Mouse (Mus musculus) G1E-ER4 (cell line): ENCODE measurements around the gene Il1rl2. TPM values are rescaled to one million over a fixed set of nuclear protein-coding genes. Genes with fewer than 3 reads are reported as not detected.

ENCODE experiments used
- GATA1 ChIP-seq: IDR thresholded peaks from one replicate; pipeline ENCODE4 v1.8.0; 2012; ENCODE audit warnings: low read length, inconsistent platforms
- polyA plus RNA-seq: library from polyadenylated mRNA; stranded (reverse); fragments of >175 nt; gene quantifications from 2 replicates; pipeline ENCODE4 v1.2.3, GENCODE M21; 2012

The Il1rl2 gene
- polyA plus RNA-seq, 1 experiment, result not detected

DNA sequence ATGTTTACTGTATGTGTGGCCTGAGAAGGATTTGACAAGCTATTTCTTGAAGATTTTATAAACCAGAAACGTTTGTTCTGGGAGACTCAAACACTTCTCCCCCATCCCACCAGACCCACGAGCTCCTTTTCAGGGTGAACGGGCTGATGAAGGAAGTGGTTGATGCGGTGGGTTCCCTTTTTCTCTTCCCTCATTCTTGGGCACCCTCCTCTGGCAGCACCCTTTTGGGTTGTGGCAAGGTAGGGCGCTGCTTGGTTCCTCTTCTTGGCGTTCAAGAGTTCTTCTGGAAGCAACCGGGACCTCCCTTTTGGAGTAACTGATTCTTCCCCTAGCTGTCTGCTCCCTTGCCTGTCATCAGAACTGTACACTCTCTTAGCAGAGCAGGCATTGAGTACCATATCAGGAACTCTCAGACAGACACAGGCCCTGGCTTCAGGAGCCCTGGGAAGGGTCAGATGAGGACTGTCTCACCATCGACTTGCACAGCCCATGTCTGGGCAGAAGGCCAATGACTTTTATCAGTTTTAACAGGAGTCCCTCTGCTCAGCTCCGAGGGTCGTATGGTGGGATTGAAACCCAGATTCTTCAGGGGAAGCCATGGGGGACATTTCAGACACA is 31.6 kb downstream of the Il1rl2 start:
- no peak for TF ChIP-seq GATA1

DNA sequence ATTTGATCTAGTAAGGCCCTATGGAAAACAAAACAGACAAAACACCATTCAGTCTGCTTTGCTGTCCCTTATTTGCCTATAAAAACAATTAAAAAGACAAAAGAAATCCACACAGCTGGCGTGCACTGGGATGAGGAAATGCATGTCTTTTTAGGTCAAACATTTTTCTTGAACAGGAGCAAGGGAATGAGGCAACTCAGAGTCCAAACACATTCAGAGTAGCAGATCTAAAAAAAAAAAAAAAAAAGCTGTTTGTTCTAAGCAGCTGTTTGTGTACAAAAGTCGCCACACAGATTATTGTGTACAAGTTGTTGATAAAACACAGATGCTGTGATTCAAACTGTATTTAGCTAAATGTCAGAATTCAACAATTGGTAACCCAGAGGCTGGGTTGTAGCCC is 33.5 kb downstream of the Il1rl2 start:
- no peak for TF ChIP-seq GATA1

DNA sequence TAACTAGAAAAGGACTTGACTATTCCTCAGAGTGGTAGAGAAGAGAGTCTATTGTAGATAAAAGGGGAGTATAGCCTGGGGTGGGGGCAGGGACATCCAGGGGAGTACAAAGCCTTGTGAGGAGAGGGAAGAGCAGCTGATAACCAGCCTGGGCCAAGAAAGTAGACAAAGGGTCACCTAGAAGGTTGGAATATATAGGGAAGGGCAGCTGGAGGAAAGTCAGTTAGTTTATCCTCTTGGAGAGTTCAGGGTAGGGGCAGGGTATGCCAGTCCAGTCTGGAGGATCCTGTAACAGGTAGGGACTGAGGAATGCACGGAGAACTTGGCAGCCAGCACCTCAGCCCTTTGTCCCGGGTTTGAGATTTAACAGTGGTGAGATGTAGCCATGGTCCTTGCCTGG is 33.9 kb downstream of the Il1rl2 start:
- TF ChIP-seq GATA1, result no peak

DNA sequence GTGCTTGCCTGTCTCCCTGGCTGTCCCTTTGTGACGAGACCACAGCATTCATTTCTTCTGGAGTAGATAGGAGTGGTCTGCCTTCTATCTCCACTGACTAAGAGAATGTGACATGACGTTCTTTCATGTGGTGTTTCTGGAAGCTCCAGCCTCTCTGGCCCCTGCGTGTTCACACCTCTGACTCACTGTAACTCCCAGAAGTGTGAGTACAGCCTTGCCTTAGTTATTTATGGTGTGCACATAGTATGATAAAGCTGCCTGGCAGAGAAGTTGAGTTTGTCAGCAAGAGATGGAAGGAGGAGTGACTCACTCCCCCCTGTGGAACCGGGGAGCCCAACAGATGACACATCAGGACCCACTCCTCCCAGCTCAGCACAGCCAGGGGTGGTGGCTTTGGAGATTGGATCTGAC is 34.4 kb downstream of the Il1rl2 start:
- TF ChIP-seq GATA1, result no peak

DNA sequence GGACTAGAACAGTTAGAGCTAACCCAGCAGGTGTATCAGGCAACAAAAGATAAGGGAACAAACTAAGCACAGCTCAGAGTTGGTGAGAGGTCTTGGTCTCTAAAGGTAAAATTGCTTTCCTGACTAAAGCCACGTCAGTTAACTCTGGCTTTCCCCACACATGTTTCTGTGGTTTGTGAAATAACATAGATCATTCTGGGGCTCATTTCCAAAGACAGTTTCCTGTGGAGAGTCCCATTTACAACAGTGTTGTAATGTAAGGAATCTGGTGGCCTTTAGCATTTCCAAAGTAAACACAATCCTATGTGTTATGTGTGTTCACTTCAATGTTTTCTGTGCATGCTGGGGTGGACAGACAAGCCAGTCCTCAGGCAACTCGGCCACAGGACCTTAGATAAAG is 35.3 kb downstream of the Il1rl2 start:
- no peak for TF ChIP-seq GATA1

DNA sequence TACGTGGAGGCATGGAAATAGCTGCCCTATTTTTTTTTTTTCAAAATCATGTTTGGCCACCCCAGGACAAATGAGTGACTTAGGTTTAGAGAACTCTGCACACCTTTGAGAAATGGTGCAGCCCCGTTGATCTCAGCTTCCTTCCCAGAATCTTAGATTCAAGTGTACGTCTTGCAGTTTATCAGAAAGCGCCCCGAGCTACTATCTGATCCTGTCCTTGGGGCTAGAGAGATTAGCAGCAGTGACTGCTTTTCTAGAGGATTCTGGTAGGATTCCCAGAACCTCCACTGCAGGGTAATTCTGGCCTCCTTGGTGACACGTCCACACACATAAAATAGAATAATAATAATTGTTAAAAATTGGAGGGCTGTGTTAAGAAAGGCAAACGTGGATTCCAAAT is 36.6 kb downstream of the Il1rl2 start:
- no peak for TF ChIP-seq GATA1

DNA sequence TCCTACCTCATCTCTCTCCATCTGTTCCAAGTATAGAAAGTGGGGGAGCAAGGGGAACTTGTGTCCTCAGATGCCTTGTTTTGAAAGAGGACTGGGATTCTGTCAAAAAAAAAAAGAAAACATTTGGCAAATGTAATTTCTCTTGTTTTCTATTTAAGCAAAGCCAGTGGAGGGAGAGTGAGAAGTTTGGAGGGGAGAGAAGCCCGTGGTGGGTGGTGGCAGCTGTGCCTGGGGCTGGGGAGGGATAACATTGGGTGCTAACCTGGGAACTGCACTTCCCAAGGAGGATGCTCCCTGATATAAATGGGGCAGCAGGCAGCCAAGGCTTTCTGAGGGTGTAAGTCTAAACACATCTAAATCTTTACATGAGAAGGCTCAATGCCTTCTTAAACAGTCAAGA is 37.2 kb downstream of the Il1rl2 start:
- no peak for TF ChIP-seq GATA1

DNA sequence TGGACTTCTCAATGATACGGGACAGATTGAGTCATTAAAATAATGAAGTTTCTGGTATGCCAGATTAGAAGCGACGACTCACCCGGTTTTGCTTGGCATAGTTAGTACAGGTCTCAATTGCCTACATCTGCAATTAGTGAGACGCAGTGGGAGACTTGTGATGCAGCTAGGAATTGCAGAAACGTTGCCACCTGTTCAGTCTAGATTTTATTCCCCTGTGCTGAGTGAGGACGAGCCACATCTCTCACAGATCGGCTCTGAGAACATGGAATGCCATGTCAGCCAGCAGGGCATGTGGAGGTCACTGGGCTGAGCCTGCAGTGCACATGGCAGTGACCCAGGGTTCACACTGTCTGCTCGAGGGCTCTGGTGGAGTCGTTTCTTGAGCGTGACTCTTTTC is 38.4 kb downstream of the Il1rl2 start:
- TF ChIP-seq GATA1, result no peak

DNA sequence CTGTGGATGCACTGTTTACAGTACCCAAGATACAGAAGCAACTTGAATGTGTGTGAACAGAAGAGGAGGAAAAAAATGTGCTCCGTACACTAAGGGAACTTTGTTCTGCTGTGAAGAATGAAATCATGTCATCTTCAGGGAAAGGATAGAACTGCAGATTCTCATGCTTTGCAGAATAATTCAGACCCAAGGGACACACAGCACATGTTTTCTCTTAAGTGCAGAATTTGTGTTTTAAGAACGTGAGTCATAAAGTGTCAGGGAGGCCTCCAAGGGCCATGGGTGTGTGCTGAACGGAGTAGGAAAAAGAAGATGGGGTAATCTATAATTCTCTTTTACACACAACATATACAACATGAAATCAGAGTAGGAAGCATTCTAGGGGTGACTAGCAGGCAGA is 48.5 kb downstream of the Il1rl2 start:
- no peak for TF ChIP-seq GATA1

DNA sequence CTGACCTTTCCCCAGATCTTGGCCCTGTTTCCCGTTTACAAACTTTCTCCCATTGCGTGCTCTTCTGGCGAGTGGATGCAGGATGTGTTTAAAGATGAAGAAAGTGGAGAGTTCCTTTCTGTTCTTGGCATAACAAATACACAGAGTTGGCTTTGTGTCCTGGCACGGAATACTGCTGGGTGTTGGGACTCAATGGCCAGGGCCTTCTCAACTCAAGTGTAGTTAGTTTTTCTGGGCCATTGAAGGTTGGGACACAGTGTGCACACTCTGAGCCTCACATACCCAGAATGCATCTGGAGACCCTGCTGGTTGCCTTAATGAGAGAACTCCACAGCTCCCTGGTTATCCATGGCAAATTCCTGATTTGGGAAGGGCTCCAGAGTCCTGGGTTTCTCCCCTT is 50.7 kb downstream of the Il1rl2 start:
- no peak for TF ChIP-seq GATA1

DNA sequence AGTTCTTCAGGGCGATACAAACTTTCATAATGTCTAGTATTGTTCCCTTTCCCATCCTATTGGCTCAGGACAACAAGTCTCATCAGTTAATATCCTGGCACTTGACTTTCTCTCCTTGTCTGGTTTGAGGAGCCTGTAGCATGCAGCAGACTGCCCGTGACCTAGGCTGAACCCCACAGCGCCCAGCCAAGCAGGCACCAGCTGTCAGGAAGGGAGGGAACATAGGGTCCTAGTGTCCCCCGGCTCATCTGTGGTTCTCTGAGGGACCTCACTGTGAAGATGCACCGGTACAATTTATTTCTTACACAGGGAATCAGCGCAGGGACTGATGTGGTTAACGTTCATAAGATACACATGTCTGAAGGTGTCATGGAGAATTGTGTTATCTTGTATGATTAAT is 52.3 kb downstream of the Il1rl2 start:
- no peak for TF ChIP-seq GATA1

DNA sequence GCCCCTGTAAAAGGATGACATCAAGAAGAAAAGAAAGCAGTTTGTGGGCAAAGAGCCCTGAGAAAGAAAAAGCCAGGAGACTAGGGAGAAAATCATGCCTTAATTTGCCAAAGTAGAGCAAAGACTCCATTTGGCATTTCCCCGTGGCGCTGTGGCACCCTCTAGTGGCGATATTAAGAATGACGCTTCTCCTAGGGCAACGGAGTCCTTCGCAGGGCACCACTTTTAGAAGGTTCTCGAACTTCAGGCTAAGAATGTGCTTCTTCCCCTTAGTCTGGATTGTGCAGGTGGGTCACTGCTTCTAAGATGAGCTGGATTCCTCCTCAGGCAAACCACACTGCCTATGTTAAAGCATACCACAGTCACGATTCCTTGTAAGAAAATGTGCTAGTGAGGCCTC is 54.4 kb downstream of the Il1rl2 start:
- no peak for TF ChIP-seq GATA1

DNA sequence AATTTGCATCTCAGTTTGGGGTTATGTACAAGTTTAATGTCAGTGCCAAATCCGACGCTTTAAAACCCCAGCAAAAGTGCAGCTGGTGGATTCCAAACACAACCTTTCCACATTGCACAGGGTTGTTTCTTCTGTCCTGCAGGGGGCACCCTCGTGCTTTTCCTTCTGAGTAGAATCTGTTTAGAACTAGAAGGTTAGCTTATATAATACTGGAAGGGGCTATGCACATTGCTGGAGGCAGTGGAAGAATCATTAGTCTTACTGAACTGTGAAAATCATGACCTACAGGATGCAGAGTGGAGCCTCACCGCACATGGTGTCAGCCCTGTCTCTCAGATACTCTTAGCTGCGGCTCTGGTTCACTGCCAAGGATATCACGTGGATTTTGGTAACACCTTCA is 55.7 kb downstream of the Il1rl2 start:
- TF ChIP-seq GATA1, result no peak

DNA sequence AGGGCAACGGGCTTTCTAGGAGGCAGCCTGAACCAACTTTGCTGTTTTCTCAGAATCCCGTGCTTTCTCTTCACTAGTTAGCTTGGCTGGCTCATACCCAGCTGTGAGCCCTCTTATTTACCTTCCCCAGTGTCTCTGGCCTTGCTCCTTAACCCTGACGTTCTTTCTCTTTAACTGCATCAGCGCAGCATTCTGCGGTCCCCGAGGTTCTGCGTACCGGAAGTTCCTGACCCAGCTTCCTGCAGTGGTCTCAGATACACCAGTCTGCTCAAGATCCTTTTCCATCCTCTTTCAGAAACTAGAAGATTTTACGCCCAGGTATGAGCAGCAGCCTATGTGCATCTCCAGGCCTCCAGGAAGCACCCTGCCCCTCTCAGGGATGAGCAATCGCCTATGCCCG is 56.6 kb downstream of the Il1rl2 start:
- TF ChIP-seq GATA1, result no peak

DNA sequence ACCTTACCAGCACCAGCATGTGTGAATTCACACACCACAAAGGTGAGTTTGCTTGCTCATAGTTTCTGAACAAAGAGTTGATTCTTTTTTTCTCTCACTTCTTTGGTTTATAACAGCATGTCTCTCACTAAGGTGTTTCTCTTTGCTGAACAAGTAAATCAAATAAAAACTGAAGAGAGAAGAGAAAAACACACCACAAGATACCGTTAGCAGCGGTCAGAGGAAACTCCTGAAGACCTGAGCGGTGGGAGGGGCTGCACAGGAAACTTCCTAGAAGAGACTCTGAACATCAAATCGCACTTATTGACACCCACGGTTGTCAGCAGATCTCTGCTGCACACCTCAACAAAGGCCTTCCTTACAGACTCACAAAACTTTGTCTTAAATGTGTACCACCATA is 58.4 kb downstream of the Il1rl2 start:
- no peak for TF ChIP-seq GATA1

DNA sequence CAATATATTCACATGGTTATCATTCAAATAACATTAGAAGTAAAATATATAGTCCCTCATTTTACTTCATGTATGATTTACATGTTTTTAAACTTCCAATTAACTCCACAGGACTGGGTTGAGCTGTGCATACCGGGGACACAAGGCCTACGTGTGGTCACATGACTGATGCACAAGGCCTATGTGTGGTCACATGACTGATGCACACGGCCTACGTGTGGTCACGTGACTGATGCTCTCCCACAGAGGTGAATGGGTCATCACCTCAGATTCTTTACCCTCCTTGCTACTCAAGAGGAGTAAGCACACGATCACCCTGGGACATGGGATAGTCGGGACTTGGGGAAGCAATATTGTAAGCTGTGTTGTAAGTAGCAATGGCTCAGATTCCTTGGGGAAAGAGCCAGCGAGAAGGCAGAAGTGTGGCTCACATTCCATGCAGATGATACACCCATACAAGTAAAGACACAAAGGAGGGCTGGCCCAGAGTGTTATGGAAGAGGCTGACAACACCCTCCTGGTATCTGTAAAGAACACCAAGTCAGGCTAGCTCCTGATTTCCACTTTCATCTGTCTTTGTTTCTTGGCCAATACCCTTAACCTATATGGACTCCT is 60.6 kb downstream of the Il1rl2 start:
- TF ChIP-seq GATA1, result no peak

DNA sequence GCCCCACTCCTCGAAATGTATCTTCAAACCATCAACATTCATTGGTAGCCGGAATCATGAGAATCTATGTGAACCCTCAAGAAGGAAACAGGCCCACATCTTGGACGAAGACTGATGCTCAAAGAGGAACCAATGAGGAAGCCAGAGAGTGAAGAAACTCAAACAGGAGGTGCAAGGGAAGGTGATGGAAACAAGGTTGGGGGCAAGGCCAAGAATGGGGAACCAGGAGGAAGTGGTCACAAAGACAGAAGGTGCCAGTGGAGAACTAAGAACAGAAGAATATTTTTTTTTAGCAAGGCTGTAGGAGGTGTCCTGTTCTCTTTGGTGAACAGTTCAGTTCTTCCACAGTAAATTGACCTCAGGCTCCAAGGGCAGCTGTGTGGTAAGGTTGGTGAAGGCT is 67.0 kb downstream of the Il1rl2 start:
- TF ChIP-seq GATA1, result no peak

DNA sequence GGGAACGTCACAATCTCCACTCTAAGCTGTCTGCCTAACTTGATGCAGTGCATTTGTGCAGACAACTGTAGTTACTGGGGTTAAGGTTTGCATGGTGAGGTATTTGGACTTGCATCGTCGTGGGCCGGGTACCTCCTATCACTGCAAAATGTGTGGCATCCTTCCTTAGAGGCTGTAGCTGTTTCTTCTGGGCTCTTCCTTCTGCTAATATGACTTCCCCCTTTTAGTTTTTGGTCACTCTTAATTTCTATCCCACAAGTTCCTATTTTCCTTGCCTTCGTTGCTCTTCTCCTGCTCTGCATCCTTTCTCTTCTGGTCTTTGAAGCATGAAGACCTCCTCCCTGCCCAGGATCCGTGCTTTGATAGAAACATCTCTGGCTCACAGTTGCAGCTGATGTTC is 68.1 kb downstream of the Il1rl2 start:
- no peak for TF ChIP-seq GATA1
